Mouse (Mus musculus): ENCODE measurements at regions not wholly inside any gene's neighbourhood (a gene's known extent, or its start where the extent isn't known, plus 50 kb on each side); places are given as distances from the start of the nearest gene placed in this dataset.

- no peak for DNase-seq (ENCODE audit: low spot score)
- H3K36me3 ChIP-seq (replicated peaks): no peaks in the 10 kb centered on the region
- no peaks in the 10 kb centered on the region for H3K9me3 ChIP-seq
- H3K4me3 ChIP-seq: no peak overlapping the region
- no peaks in the 10 kb centered on the region for H3K4me1 ChIP-seq
- no peak overlapping the region for H3K27ac ChIP-seq (replicated peaks)
- H3K27me3 ChIP-seq (replicated peaks; ENCODE audit: low read depth, poor library complexity, severe bottlenecking): no peaks in the 10 kb centered on the region
Measured at GRCm38 (mm10) chr12:7328620-7329019, 648.8 kb upstream of the Apob start.

Data from embryonic facial prominence, embryonic 10.5 days (tissue).